Mouse (Mus musculus) ovary, postnatal 14 days (tissue): ENCODE data around the gene Pfkl.
"Not testable (repeated sequence)": the region's sequence is repeated elsewhere in the genome, so short reads cannot be mapped to it uniquely, and the experiment has no call there.

Experiments used
- DNase-seq: peaks from one replicate; pipeline ENCODE4 v3.0.0; 2022; ENCODE audit warnings: low spot score

The Pfkl gene

GRCm38 (mm10) chr10:78009945-78010293 lies at the start of gene Pfkl:
Pfkl (minus strand) TSS chr10:78010083.
- DNase-seq = no peak

- no peak for DNase-seq
Observed at GRCm38 (mm10) chr10:78057056-78057455, 47.2 kb upstream of the Pfkl start.

- DNase-seq = no peak
Observed at GRCm38 (mm10) chr10:78054633-78055565, 45.0 kb upstream of the Pfkl start.

GRCm38 (mm10) chr10:78049519-78050035 lies 39.7 kb upstream of the Pfkl start:
- DNase-seq = no peak

- DNase-seq = no peak
Observed at GRCm38 (mm10) chr10:78048061-78048730, 38.3 kb upstream of the Pfkl start.

GRCm38 (mm10) chr10:78046388-78046787 lies 36.5 kb upstream of the Pfkl start:
- no peak for DNase-seq

- DNase-seq = no peak
Observed at GRCm38 (mm10) chr10:78044531-78044930, 34.6 kb upstream of the Pfkl start.

GRCm38 (mm10) chr10:78043406-78043836 lies 33.5 kb upstream of the Pfkl start, which contains the start of gene Aire:
Aire (minus strand) TSS chr10:78043610.
- peak; percentile 38 for DNase-seq

- no peak for DNase-seq
Observed at GRCm38 (mm10) chr10:78042697-78043405, 33.0 kb upstream of the Pfkl start.

GRCm38 (mm10) chr10:78042096-78042495 lies 32.2 kb upstream of the Pfkl start:
- no peak for DNase-seq

- no peak for DNase-seq
Observed at GRCm38 (mm10) chr10:78041647-78042046, 31.8 kb upstream of the Pfkl start, which contains the start of gene Dnmt3l. Dnmt3l (plus strand) TSS chr10:78041947.

GRCm38 (mm10) chr10:78037139-78037538 lies 27.3 kb upstream of the Pfkl start:
- DNase-seq = no peak

GRCm38 (mm10) chr10:78031987-78032386 lies 22.1 kb upstream of the Pfkl start:
- no peak for DNase-seq

GRCm38 (mm10) chr10:78029080-78029479 lies 19.2 kb upstream of the Pfkl start:
- DNase-seq = no peak

- DNase-seq = peak; percentile 69
Observed at GRCm38 (mm10) chr10:78028129-78028528, 18.2 kb upstream of the Pfkl start.

GRCm38 (mm10) chr10:78025453-78025852 lies 15.6 kb upstream of the Pfkl start:
- not testable (repeated sequence) for DNase-seq

- DNase-seq = not testable (repeated sequence)
Observed at GRCm38 (mm10) chr10:78019984-78020383, 10.1 kb upstream of the Pfkl start.

GRCm38 (mm10) chr10:78019291-78019690 lies 9.4 kb upstream of the Pfkl start:
- no peak for DNase-seq

GRCm38 (mm10) chr10:78018797-78019203 lies 8.9 kb upstream of the Pfkl start:
- peak; percentile 75 for DNase-seq

GRCm38 (mm10) chr10:78016366-78016765 lies 6.5 kb upstream of the Pfkl start:
- DNase-seq = no peak

GRCm38 (mm10) chr10:78015489-78015888 lies 5.6 kb upstream of the Pfkl start:
- no peak for DNase-seq
